10 mouse cellular contexts compared by ENCODE assay signal in genomic region chr10:45003344-45003681, GRCm38 (mm10).
A peak's percentile ranks its signal among the peaks of the same experiment; 100 is the strongest.
DNase-seq lines count a peak whose midpoint lies in the region; ATAC-seq and TF ChIP-seq lines count a peak whose summit lies in the region.
"Had no signal": no experiment of that assay in that cellular context is flagged by ENCODE, and none has a peak within 500 bp of the region (broad histone marks: within the 10 kb centered on the region; RNA-seq: fewer than 3 reads in every experiment).

No protein-coding gene starts in this region.

- peak overlapping the region; percentile 31; the same call in 1 of the 2 replicates for H3K27ac ChIP-seq in heart, embryonic 13.5 days (replicated peaks)
- peak overlapping the region; percentile 68 for H3K27ac ChIP-seq in intestine, embryonic 16.5 days (ENCODE audit: low read length)
- 0 out of 2 replicates have a peak overlapping the region, but pooled peaks have one; percentile 44 for H3K27ac ChIP-seq in small intestine, adult 2 months (ENCODE audit: insufficient read depth, low read depth, low read length)
- H3K27ac ChIP-seq in midbrain, embryonic 16.5 days (ENCODE audit: low read length): no peak overlapping the region

- peak overlapping the region; percentile 36 for H3K4me2 ChIP-seq in heart, embryonic 13.5 days
- H3K4me2 ChIP-seq in intestine, embryonic 16.5 days (ENCODE audit: low read depth, low read length): peak overlapping the region; percentile 22; the same call in 1 of the 2 replicates
- no peak overlapping the region for H3K4me2 ChIP-seq in midbrain, embryonic 16.5 days (ENCODE audit: low read length)

- H3K27me3 ChIP-seq in heart, embryonic 13.5 days (replicated peaks): 0 out of 2 replicates have a peak, but pooled peaks cover 4% of the 10 kb centered on the region
- no peaks in the 10 kb centered on the region for H3K27me3 ChIP-seq in intestine, embryonic 16.5 days (replicated peaks; ENCODE audit: control insufficient read depth, insufficient read depth, low read length)
- no peaks in the 10 kb centered on the region for H3K27me3 ChIP-seq in small intestine, adult 2 months (ENCODE audit: control insufficient read depth, insufficient read depth, low read length)
- H3K27me3 ChIP-seq in midbrain, embryonic 16.5 days (ENCODE audit: control insufficient read depth, insufficient read depth, low read depth, low read length): no peaks in the 10 kb centered on the region

- H3K9ac ChIP-seq in heart, embryonic 13.5 days: no peak overlapping the region
- peak overlapping the region; percentile 54 for H3K9ac ChIP-seq in intestine, embryonic 16.5 days (ENCODE audit: low read depth, low read length)
- no peak overlapping the region for H3K9ac ChIP-seq in midbrain, embryonic 16.5 days (ENCODE audit: low read depth, low read length)

- no peaks in the 10 kb centered on the region for H3K9me3 ChIP-seq in heart, embryonic 13.5 days
- no peaks in the 10 kb centered on the region for H3K9me3 ChIP-seq in intestine, embryonic 16.5 days (ENCODE audit: control insufficient read depth, low read length)
- no peaks in the 10 kb centered on the region for H3K9me3 ChIP-seq in midbrain, embryonic 16.5 days (replicated peaks; ENCODE audit: control insufficient read depth, low read length, poor library complexity, severe bottlenecking)

- TF ChIP-seq CTCF in small intestine, adult 2 months (IDR thresholded peaks at IDR 0.05; ENCODE audit: extremely low read depth, insufficient read length, insufficient replicate concordance, low read depth, low read length): no peak

- H3K36me3 ChIP-seq in heart, embryonic 13.5 days: no peaks in the 10 kb centered on the region
- H3K36me3 ChIP-seq in intestine, embryonic 16.5 days (ENCODE audit: control insufficient read depth, insufficient read depth, low read length): no peaks in the 10 kb centered on the region
- H3K36me3 ChIP-seq in small intestine, adult 2 months (ENCODE audit: control insufficient read depth, insufficient read depth, low read length): no peaks in the 10 kb centered on the region
- H3K36me3 ChIP-seq in midbrain, embryonic 16.5 days (ENCODE audit: control insufficient read depth, insufficient read depth, low read length): no peaks in the 10 kb centered on the region

- WGBS in heart, embryonic 13.5 days: 37% methylated on average over 2 of the region's 2 CpGs
- WGBS in intestine, embryonic 16.5 days: 30% methylated on average over 2 of the region's 2 CpGs
- 10% methylated on average over 2 of the region's 2 CpGs for WGBS in small intestine, adult 2 months
- WGBS in midbrain, embryonic 16.5 days: 46% methylated on average over 2 of the region's 2 CpGs

- H3K4me1 ChIP-seq in heart, embryonic 13.5 days: peaks cover 21% of the 10 kb centered on the region
- H3K4me1 ChIP-seq in intestine, embryonic 16.5 days (ENCODE audit: control insufficient read depth, insufficient read depth, low read length): peaks cover 14% of the 10 kb centered on the region
- H3K4me1 ChIP-seq in small intestine, adult 2 months (ENCODE audit: control insufficient read depth, insufficient read depth, insufficient read length, low read length): peaks cover 12% of the 10 kb centered on the region
- peaks cover 7% of the 10 kb centered on the region for H3K4me1 ChIP-seq in midbrain, embryonic 16.5 days (ENCODE audit: control insufficient read depth, insufficient read depth, low read length)

- no peak for TF ChIP-seq POLR2A in small intestine, adult 2 months (IDR thresholded peaks at IDR 0.05; ENCODE audit: low read depth, low read length)

- no peak for DNase-seq in heart, adult 11 months
- DNase-seq in testis, postnatal 10 days (ENCODE audit: low spot score): peak; percentile 51
- no peak for DNase-seq in testis, postnatal 14 days (ENCODE audit: low spot score)
- no peak for DNase-seq in embryo, embryonic 11 days
- DNase-seq: kidney, adult 18-20 months; right cerebral cortex, adult 18-20 months had no signal

- no peak for ATAC-seq in heart, embryonic 13.5 days (ENCODE audit: extremely low read depth, insufficient number of reproducible peaks, low FRiP score, low TSS enrichment)
- ATAC-seq in intestine, embryonic 16.5 days: no peak
- no peak for ATAC-seq in midbrain, embryonic 16.5 days

- H3K4me3 ChIP-seq in heart, embryonic 13.5 days: no peak overlapping the region
- no peak overlapping the region for H3K4me3 ChIP-seq in intestine, embryonic 16.5 days (ENCODE audit: low read length)
- H3K4me3 ChIP-seq in small intestine, adult 2 months (ENCODE audit: low read depth, low read length): peak overlapping the region; percentile 8; the same call in 1 of the 2 replicates
- no peak overlapping the region for H3K4me3 ChIP-seq in midbrain, embryonic 16.5 days (ENCODE audit: low read depth, low read length)
